Comparison of ENCODE assay signal across 18 mouse cellular contexts in genomic region chr10:39686811-39687210, GRCm38 (mm10). TPM values are rescaled to one million over a fixed set of nuclear protein-coding genes. Genes with fewer than 3 reads are reported as not detected.
DNase-seq lines count a peak whose midpoint lies in the region; ATAC-seq and TF ChIP-seq lines count a peak whose summit lies in the region.
"Had no signal": no experiment of that assay in that cellular context is flagged by ENCODE, and none has a peak within 500 bp of the region (broad histone marks: within the 10 kb centered on the region; RNA-seq: fewer than 3 reads in every experiment).

No protein-coding gene starts in this region.

- H3K4me3 ChIP-seq in kidney, adult 2 months (ENCODE audit: insufficient read depth, low read depth, low read length): no peak overlapping the region
- H3K4me3 ChIP-seq: embryonic facial prominence, embryonic 15.5 days; forebrain, embryonic 13.5 days; kidney, embryonic 15.5 days; liver, embryonic 12.5 days had no signal

- 88% methylated on average over 4 of the region's 4 CpGs for WGBS in kidney, adult 2 months

- no peak overlapping the region for H3K27ac ChIP-seq in kidney, adult 2 months (ENCODE audit: insufficient read depth, low read depth, low read length)
- H3K27ac ChIP-seq: embryonic facial prominence, embryonic 15.5 days; forebrain, embryonic 13.5 days; hindbrain, embryonic 14.5 days; kidney, embryonic 15.5 days; liver, embryonic 12.5 days had no signal

- no peaks in the 10 kb centered on the region for H3K4me1 ChIP-seq in kidney, adult 2 months (ENCODE audit: control insufficient read depth, insufficient read depth, low read length)
- H3K4me1 ChIP-seq: liver, embryonic 12.5 days had no signal

- no peak for TF ChIP-seq POLR2A in kidney, adult 2 months (IDR thresholded peaks at IDR 0.05; ENCODE audit: low read depth, low read length)

- peak; percentile 76 for ATAC-seq in granulocyte monocyte progenitor cell, adult 5-6 weeks (replicated peaks; ENCODE audit: poor library complexity, severe bottlenecking)
- ATAC-seq: forebrain, embryonic 13.5 days; liver, embryonic 12.5 days; midbrain, embryonic 16.5 days had no signal

- peak; percentile 88 for DNase-seq in heart, adult 11 months
- no peak for DNase-seq in heart, postnatal 4 days
- peak; percentile 24 for DNase-seq in right cerebral cortex, postnatal 14 days
- no peak for DNase-seq in right cerebral cortex, postnatal 10 days (ENCODE audit: low spot score in 2 of 2)
- DNase-seq in spleen, postnatal 14 days (ENCODE audit: low spot score in 2 of 2): peak; percentile 9 to 14
- DNase-seq in kidney, postnatal 14 days: no peak
- no peak for DNase-seq in kidney, adult 2 months
- DNase-seq: cerebellum, postnatal 10 days; gastrocnemius, postnatal 25 days; lung, postnatal 4 days; right cerebral cortex, postnatal 4 days had no signal

- TF ChIP-seq CTCF in kidney, adult 2 months (conservative IDR thresholded peaks at IDR 0.05; ENCODE audit: insufficient read depth, insufficient read length, low read depth, low read length): no peak

- no peaks in the 10 kb centered on the region for H3K36me3 ChIP-seq in kidney, adult 2 months (ENCODE audit: control insufficient read depth, insufficient read depth, low read length)
- H3K36me3 ChIP-seq: embryonic facial prominence, embryonic 15.5 days; kidney, embryonic 15.5 days; liver, embryonic 12.5 days had no signal

- no peaks in the 10 kb centered on the region for H3K27me3 ChIP-seq in kidney, adult 2 months (replicated peaks; ENCODE audit: control insufficient read depth, insufficient read depth, low read length)
- H3K27me3 ChIP-seq: embryonic facial prominence, embryonic 15.5 days; forebrain, embryonic 13.5 days; kidney, embryonic 15.5 days; liver, embryonic 12.5 days had no signal

RNA-seq across cellular contexts. Expression of gene Rev3l, which starts 45.1 kb away (rescaled TPM):
- 10 to 100 TPM; 32.7 to 34.1 TPM for total RNA-seq in heart, postnatal 4 days (2021)
- total RNA-seq in granulocyte monocyte progenitor cell, adult 5-6 weeks (2014; fragmentation: Nextera tagmentation): 39.8 and 47.6 TPM in 2 replicates
- 23.5 and 37.2 TPM in 2 replicates for total RNA-seq in granulocyte monocyte progenitor cell, adult 5-6 weeks (2017)
- polyA plus RNA-seq in kidney, adult 2 months (2012; rRNA removed): 8.7 and 11.8 TPM in 2 replicates

Comparison
In these comparisons a context has a peak if more than half of its experiments do, and no peak if none do; other contexts are left out.
1. DNase-seq: peak in heart, adult 11 months (single experiment), right cerebral cortex, postnatal 14 days (single experiment) and spleen, postnatal 14 days (2 of 2); none in heart, postnatal 4 days (single experiment), right cerebral cortex, postnatal 10 days (0 of 2), kidney, postnatal 14 days (single experiment) and kidney, adult 2 months (single experiment).